Mouse (Mus musculus): Measurements from ENCODE around the gene Phf23.

GRCm38 (mm10) chr11:70016669-70017068 is 21.1 kb downstream of the Phf23 start, which contains the start of gene Dlg4:
- TF ChIP-seq CTCF (IDR thresholded peaks at IDR 0.05; ENCODE audit: low read depth, low read length) (no peak), POLR2A (IDR thresholded peaks at IDR 0.05; ENCODE audit: insufficient read depth, low read length) (no peak), EP300 (IDR thresholded peaks at IDR 0.05; ENCODE audit: insufficient read depth, low read depth, low read length) (no peak)
